Mouse (Mus musculus) gastrocnemius, adult 18-20 months (tissue): ENCODE results near the gene Galt. TPM values are rescaled to one million over a fixed set of nuclear protein-coding genes. Genes with fewer than 3 reads are reported as not detected.
A peak's percentile ranks its signal among the peaks of the same experiment; 100 is the strongest.

Experiments used
- DNase-seq: peaks from one replicate; pipeline ENCODE4 v3.0.0; 2021; ENCODE audit warnings: low spot score
- long read RNA-seq, 2 experiments: library from polyadenylated mRNA; stranded (forward); transcript quantifications; one replicate each; pipeline ENCODE4 v2.0.0; 2021
- total RNA-seq, 2 experiments: library from RNA; stranded (reverse); gene quantifications; 2 replicates each; pipeline ENCODE4 v1.2.3; 2021

Gene Galt
- total RNA-seq = 10 to 100 TPM; 30.0 to 32.8 TPM
- long read RNA-seq, experiment 1, transcript Galt-201 (11 exons, 1,595 nt) = major isoform, 9 of 17 reads
- long read RNA-seq, experiment 1, partial matches to known transcripts = 0 of 17 reads
- long read RNA-seq, experiment 1, other reads (novel, unspliced or antisense) = 7 of 17 reads
- long read RNA-seq, experiment 2, transcript Galt-201 (11 exons, 1,595 nt) = major isoform, 12 of 26 reads
- long read RNA-seq, experiment 2, partial matches to known transcripts = 3 of 26 reads
- long read RNA-seq, experiment 2, other reads (novel, unspliced or antisense) = 10 of 26 reads

DNA sequence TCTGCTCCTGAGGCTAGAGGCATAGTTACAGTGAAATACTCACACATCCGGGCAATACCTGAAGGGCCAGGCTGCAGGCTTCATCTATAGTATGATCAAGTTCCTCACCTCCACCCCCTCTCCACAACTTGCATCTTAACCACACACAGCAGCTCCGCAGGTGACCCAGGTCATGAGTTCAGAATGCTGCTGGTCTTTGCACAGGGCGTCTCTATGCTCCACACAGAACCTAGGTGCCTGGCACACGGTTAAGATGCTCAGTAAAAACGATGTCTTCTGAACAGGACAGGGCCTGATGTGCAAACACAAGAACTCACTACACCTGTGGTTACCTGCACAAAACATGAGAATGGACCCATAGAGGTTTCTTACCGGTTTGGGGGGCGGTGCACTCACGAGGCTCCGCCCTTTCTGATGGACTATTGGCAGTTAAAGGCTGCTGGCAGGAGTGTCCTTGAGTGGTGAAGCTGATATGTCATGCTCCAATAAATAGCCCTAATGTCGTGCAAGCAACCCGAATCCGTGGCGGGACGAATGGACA lies at the start of gene Galt:
Galt (plus strand) TSS at position 432 of the 541 bp plus-strand sequence.
- peak; percentile 75 for DNase-seq

DNA sequence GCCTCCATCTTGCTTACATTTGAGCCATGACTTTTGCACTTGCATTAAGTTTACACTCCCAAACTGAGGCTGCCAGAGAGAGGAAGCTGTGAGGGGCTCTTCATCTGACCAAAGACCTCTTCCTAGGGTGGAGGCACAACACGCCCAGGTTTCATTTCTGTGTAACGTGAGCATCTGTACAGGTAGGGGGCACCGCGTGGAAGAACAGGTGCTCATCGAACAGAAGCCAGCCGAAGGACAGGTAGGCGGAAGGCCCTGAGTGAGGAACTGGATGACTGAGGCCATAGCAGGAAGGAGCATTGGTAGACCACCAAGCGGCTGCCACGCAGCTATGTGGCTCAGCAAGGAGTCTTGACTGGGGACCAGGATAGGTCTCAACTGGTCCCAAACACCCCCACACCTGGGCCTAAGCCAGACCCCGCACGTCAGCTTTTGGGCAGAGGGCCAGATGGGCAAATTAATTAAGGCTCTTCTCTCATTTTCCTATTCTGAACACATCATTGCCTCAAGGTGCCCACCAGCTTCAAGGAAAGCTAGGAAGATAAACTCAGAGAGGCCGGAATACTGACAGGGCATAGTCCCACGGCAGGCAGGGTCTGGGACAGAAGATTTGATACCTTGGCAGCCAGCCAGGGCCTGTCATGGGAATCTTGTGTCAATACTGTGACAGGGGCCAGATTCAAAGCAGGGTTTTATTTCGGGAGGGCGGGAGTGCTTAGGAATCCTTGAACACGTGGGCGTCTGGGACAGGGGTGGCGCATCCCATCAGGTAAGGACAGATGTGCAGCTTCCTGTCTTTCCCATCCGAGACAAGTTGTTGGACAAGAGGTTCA lies 48.9 kb upstream of the Galt start:
- DNase-seq = no peak

DNA sequence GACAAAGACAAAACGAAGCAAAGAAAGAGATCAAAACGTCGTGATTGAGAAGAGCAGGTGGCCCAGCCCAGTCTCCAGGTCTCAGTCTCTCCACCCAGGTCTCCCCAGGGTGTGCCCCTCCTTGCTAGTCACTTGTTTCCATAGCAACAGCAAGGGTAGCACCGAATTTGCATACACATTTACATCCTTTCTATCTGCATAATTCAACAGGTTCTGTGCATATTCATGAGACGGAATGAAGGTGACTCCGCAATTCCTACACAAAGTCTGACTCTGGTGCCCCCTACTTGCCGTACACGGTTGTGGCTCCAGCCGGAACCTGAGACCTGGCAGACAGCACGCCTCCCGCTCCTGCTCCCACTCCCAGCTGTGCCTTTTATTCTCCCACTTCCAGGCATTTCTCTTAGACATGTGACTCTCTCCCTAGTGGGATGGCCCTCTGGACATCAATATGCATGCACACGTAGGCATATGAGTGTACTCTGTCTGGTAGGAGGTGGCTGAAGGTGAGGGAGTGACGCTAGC lies 48.0 kb upstream of the Galt start:
- DNase-seq = peak; percentile 76

DNA sequence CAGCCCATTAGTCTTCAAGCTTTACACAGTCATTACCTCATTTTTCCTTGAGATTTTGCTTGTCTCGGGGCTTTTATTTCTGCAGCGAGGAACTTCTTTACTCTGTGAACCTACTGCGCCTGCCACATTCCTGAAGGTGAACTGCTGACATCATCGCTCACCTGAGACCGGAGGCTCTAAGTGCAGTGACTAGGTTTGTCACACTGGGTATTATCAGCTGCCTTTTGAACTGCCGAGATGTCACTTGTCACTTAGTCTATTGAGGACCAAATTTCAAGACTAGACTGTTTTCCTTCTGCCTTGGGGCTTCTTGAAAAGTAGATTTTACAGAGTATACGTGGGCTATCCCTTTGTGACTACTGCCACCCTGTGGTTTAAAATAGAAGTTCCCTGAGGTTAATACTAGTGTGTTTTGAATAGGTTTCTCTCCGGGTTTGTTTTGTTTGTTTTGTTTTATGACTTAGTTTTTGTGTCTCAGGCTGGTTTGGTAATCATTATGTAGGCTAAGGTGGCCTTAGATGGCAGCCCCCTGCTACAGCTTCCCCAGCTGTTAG lies 46.8 kb upstream of the Galt start:
- DNase-seq = peak; percentile 73

DNA sequence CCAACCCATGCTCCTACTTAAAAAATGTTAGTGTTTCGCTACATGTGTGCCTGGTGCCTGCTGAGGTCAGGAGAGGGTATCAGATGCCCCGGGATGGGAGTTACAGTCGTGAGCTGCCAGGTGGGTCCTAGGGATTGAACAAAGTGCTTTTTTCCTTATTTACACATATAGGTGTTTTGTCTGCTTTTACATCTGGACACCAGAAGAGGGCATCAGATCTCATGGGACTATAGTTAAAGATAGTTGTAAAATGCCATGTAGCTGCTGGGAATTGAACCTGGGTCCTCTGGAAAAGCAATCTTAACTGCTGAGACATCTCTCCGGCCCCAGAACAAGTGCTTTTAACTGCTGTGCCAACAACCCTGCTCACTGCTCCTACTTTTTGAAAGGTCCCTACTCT lies 44.8 kb upstream of the Galt start:
- no peak for DNase-seq

DNA sequence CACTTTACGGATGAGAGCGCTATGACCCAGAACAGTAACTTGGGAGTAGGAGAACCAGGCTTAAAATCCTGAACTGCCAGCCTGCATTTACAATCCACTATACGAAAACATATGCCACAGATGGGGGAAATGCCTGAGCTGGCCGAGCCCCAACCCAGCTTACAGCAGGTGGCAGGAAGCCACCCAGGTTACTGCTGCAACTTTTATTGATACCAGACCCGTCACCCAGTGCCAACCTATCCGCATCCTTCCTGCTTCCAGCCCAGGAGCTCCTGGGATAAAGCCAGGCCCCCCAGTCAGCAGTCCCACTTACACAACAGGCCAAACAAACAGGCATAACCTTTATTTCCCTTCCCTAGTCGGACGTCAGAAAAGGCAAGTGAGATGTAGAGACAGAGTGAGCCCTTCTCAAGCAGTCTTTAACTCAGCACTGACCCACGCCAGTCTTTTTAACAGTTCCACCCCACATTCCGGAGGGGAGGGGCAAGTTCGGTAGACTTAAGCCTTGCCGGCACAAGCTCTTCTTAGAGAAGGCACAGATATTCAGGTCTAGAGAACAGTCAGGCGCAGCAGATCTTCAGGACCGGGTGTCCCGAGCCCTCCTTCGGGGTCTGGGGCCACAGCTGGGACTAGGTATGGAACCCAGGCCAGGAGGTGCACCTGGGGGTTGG lies 43.2 kb upstream of the Galt start:
- no peak for DNase-seq

DNA sequence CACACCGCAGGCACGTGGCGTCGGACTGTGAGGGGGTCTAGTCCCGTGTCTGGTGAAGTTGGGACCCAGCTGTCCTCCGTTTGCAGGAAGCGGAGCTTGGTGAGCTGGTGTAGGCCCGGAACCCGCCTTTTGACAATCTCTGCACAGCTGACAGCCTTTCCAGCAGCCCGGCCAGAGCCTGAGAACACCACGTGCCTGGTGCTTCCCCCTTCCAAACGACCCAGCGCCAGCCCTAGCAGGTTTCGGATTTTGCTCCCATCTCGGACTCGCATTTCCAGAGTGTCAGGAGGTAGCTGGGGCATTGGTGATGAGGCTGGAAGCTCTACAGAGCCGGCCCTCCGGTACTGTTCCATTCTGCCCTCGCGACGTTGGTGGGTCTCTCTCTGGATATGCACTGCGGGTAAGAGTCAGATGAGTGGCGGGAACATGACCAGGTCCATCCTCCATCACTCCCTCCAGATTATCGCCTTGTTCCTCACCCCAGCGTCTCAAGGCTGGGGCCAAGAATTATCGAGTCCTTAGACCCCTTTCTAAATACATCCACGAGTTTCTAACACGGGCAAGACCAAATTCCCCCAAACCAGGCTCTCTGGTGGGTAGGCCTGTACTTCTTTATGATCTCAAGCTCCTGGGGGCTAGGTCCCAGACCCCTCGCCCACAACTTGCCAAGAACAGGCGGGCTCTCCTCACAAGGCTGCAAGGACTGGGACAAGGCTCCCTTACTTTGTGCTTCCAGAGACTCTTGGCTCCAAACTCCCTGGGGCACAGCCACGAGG lies 42.4 kb upstream of the Galt start:
- DNase-seq = peak; percentile 74

DNA sequence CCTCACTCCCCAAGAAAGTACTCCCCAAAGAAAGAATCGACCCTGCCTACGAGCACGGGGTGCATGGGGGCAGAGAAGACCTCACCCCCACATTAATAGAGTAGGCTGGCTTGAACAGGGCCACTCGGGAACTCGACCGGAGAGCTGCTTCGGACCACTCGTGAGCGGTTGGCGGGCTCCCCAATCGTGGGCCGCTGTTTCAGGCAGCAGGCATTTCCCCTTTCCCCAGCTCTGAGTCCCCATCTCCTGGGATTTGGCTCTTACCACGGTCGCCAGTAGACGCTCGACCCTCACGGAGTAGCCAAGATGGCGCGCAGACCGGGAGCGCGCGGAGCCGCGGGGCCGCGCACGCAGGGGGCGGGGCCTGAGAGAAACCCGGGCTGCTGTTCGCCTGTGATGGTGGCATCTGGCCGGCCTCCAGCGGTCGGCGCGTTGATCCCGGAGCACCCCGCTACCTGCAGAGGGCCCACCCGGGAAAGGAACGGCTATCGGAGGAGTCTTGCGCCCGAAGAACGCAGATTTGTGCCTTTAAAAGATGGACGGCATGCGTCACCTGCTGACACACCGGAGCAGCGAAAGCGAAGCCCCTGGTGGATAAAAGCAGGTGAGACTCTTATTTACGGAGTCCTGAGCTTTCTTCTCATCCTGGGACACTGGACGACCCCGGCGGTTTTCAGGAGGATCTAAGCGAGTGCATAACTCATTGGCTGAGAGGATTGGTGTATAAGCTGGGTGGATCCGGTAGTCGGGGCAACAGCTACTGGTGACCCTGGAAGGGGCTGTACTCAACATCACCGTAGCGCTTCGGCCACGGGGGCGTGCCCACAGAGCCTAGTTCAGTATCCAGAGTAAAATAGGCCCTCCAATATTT lies 41.6 kb upstream of the Galt start, which contains the start of gene Rpp25l:
Rpp25l (minus strand) TSS at position 338 of the 871 bp plus-strand sequence.
- DNase-seq = peak; percentile 78

DNA sequence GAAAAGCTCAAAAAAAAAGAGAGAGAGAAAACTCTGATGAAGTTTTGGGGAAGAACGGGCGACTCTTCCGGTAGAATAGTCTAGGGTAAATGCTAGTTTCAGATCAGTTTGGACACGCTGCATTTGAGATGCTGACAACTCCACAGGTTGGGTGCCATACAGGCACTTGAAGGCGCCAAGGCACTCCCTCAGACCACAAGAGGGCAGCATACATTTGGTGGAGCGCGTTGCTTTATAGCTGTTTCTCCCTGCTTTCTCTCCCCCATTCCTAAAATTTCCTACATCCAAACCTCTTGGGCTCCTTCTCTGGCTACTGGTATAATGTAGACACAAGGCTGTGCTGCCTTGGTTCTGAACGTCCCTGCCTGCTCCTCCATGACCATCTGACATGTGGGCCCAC lies 40.8 kb upstream of the Galt start:
- peak; percentile 73 for DNase-seq

DNA sequence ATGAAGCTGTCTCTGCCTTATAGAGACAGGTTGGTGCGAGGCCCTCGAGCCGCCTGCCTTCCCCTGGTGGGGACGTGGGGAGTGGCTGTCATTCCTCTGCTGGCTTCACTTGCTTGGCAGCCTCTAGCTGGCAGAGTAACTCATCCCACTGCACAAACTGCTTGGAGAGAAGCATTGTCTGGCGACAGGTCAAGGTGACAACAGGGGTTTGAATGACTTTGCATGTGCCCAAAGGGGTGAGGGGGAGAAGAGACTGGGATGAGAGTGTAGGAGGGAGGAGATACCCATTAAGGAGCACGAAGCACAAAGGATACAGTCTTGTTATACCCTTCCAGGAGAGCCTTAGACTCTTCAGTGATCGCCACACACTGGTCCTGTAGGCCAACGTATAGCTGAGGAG lies 39.9 kb upstream of the Galt start:
- no peak for DNase-seq

DNA sequence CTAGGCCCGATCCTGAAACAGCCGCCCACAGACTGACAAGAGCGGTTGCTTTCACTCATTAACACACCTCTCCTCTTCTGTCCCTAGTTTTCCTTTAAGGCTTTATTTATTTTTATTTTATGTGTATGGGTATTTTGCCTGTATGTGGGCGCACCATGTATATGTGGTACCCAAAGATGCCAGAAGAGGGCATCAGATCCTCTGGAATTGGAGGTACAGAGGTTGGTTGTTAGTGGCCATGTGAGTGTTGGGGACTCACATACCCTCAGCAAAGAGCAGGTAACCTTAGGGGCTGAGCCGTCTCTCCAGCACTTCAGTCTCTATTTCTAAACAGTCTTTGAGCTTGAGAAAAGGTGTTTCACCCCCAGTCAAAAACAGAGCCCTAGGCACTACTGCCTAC lies 39.4 kb upstream of the Galt start:
- no peak for DNase-seq

DNA sequence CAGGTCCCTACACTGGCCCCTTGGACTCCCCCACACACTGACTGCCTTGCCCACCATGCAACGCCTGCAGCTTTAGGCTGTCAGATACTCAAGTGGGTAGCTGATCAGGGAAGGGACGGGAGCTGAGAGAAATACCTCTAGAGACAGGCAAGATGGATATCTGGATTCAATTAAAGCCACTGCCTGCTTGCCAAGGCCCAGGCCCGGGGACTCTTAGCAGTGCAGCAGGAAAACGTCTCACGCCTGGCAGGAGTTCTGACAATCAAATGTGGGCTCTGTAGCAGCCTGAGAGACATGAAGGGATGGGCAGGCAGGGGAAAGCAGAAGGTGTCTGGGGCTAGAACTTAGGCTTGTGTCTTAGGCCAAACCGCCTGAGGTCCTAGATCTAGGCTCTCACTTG lies 38.2 kb upstream of the Galt start:
- no peak for DNase-seq

DNA sequence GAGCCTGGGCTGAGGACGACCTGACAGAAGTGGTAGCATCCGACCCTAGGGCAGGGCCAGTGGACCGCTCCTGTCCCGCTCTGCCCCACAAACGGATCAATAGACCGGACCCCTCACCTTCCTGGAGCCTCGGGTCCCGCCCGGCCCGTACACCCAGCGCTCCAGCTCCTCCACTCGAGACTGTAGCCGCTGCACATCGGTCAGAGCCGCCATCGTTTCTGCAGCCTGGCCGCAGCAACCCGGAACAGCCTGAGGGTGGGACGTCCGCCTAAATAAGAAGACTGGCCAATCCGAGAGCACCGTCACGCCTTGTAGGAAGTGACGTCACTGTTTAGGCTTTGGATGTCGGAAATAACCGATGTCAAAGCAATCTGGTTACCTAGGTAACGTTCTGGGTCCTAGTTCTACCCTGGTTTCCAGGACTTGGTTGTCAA lies 32.1 kb upstream of the Galt start, which contains the start of gene Dctn3:
Dctn3 (minus strand) TSS at position 253 of the 434 bp plus-strand sequence.
- DNase-seq = peak; percentile 91

DNA sequence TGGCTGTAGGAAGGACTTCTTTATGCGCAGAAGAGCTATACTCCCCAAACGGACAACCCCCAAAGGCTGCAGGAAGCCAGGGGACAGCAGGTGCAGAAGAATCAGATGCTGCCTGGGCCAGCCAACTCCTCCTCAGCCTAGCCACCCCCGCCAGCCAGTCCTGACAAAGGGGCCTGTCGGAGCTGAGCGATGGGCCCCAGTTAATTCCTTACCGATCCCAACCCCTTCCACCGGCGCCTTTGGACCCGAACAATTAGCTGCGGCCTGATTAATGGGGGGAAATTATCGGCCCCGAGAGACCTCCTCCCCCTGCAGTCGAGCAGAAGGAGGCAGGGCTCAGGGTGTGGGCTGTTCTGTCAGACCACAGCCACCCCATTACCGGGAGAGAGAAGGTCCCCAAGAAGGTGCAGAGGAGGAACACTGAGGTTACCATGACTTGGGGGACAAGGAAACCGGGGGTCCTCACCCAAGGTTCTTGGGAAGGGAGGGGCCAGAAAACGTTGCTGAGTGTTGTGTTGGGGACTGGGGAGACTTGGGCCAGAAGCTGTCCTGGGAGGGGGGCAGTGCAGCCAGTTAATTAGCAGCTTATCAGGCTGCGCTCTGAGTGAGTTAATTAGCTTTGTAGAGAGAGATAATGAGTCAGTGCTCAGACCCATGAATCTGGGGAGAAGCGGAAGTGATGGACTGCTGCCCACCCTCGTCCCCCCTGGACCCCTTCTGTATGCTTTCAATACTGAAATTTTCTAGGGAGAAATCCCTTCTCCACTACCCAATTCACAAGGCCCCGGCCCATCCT lies 28.0 kb upstream of the Galt start:
- DNase-seq = no peak

DNA sequence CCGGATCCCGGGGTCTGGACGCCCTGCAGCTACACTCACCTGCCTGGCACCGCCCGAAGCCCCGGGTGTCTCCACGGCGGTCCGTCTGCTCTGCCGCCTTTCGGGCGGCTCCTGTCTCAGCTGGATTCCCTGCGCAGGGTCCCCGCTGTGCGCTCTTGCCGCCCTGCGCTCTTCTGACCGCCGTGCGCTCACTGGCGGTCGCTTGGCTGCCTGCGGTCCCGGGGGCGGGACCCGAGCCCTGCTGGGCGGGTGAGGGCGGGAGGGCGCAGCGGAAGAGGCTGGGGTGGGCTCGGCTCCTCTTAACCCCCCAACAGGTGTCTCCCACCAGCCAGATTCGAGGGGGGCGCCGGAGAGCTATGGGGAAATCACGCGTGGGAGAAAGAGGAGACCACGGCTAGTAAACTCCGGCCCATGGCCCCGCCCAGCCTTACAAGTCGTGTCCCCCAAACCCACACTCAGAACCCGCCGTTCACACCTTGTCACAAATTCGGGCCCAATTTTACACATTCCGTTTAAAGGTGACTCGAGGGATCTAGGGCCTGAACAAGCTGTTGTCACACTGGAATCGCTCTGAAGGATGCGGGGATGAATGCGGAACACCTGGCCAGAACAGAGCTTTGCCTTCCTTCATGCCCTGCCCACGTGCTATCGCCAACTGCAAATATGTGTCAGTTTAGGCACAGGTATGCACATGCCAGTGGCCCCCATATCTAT lies 23.8 kb upstream of the Galt start, which contains the start of gene Arid3c:
Arid3c (minus strand) TSS at position 91 of the 714 bp plus-strand sequence.
- no peak for DNase-seq

DNA sequence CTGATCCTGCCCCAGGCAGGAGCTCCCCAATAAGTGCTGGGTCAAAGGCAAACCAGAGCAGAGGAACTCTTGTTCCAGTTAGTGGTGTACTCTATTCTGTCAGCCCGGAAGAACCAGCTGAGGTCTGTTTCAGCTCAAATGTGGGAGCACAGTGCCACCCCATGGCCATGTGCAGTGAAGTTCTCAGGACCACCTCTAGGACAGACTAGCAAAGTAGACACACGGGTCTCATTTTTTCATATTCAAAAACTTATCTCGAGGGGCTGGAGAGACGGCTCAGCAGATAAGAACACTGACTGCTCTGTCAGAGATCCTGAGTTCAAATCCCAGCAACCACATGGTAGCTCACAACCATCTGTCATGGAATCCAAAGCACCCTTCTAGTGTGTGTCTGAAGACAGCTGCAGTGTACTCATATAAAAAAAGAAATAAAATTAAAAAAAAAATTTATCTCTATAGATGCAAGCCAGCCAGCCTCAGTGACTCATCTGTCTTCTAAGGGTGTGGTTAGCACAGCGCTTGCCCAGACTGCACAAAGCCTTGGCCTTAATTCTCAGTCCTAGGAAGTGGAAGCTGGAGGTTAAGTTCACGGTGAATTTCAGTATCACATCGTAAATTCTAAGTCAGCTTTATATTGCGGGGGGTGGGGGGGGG lies 17.3 kb upstream of the Galt start:
- peak; percentile 75 for DNase-seq

DNA sequence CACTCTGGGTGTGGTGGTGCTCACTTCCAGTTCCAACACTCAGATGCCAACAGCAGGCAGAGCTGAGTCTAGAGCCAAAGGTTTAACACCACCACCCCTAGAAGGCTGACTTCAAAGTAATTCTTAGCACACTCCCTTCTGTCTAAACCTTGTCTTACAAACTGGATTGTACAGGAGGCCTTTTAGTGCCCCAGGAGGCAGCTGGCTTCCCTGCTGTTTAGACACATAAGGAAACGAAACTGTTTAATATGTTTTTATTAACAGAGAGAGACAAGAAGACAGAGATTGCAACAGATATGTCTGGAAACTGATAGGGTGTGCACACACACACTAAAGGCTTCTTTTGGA lies 16.8 kb upstream of the Galt start:
- no peak for DNase-seq
